ENCODE assay signal across 9 mouse cellular contexts in the genomic region with DNA sequence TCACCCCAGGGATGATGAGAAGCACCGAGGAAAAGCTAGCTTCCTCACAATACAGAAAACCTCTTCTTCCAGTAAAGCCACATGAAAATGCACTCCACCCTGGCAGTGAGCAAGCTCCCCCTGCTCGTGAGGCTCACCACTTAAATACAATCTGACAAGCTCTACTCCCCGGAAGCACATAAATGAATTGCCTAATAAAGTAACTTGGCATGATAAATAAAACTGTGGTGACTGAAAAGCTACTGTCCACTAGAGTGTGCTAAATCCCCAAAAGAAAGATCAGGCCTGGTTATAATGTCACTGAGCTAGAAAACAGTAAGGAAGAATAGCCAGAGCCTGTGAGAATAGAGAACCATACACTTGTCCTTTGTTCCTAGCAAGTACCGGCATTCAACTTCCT. TPM values are rescaled to one million over a fixed set of nuclear protein-coding genes. Genes with fewer than 3 reads are reported as not detected.
DNase-seq lines count a peak whose midpoint lies in the region; ATAC-seq lines count a peak whose summit lies in the region.
"Had no signal": no experiment of that assay in that cellular context is flagged by ENCODE, and none has a peak within 500 bp of the region (broad histone marks: within the 10 kb centered on the region; RNA-seq: fewer than 3 reads in every experiment).

No protein-coding gene starts in this region.

- peaks cover 4% of the 10 kb centered on the region; the same call in 1 of the 2 replicates for H3K4me1 ChIP-seq in heart, embryonic 16.5 days (ENCODE audit: control insufficient read depth, insufficient read depth, low read length)
- H3K4me1 ChIP-seq in heart, embryonic 11.5 days (ENCODE audit: control insufficient read depth, insufficient read depth, low read length) = no peaks in the 10 kb centered on the region
- H3K4me1 ChIP-seq in hindbrain, embryonic 13.5 days (replicated peaks) = peaks cover 5% of the 10 kb centered on the region
- H3K4me1 ChIP-seq: embryonic facial prominence, embryonic 12.5 days had no signal

- H3K9me3 ChIP-seq in heart, embryonic 16.5 days (replicated peaks; ENCODE audit: control insufficient read depth, low read length) = no peaks in the 10 kb centered on the region
- H3K9me3 ChIP-seq in heart, embryonic 11.5 days (replicated peaks; ENCODE audit: control insufficient read depth, low read length) = no peaks in the 10 kb centered on the region
- H3K9me3 ChIP-seq in hindbrain, embryonic 13.5 days = no peaks in the 10 kb centered on the region
- H3K9me3 ChIP-seq: embryonic facial prominence, embryonic 12.5 days had no signal

- H3K9ac ChIP-seq in heart, embryonic 16.5 days (ENCODE audit: low read length) = no peak overlapping the region
- H3K9ac ChIP-seq in heart, embryonic 11.5 days (ENCODE audit: low read depth, low read length) = no peak overlapping the region
- no peak overlapping the region for H3K9ac ChIP-seq in hindbrain, embryonic 13.5 days
- H3K9ac ChIP-seq: embryonic facial prominence, embryonic 12.5 days had no signal

- H3K27ac ChIP-seq in heart, embryonic 16.5 days (ENCODE audit: low read length) = no peak overlapping the region
- no peak overlapping the region for H3K27ac ChIP-seq in heart, embryonic 11.5 days (ENCODE audit: low read depth, low read length)
- H3K27ac ChIP-seq in hindbrain, embryonic 13.5 days = no peak overlapping the region
- H3K27ac ChIP-seq: embryonic facial prominence, embryonic 12.5 days had no signal

- peak; percentile 37; the same call in 1 of the 2 replicates for ATAC-seq in heart, embryonic 16.5 days (replicated peaks; ENCODE audit: extremely low read depth, insufficient read depth, low FRiP score)
- ATAC-seq in heart, embryonic 11.5 days (replicated peaks; ENCODE audit: insufficient number of reproducible peaks, low FRiP score, low TSS enrichment) = no peak
- ATAC-seq in hindbrain, embryonic 13.5 days (ENCODE audit: low FRiP score) = peak; percentile 83

- H3K4me2 ChIP-seq in heart, embryonic 16.5 days (ENCODE audit: low read depth, low read length) = no peak overlapping the region
- no peak overlapping the region for H3K4me2 ChIP-seq in heart, embryonic 11.5 days
- no peak overlapping the region for H3K4me2 ChIP-seq in hindbrain, embryonic 13.5 days
- H3K4me2 ChIP-seq: embryonic facial prominence, embryonic 12.5 days had no signal

- H3K4me3 ChIP-seq in heart, embryonic 16.5 days (ENCODE audit: low read length) = no peak overlapping the region
- no peak overlapping the region for H3K4me3 ChIP-seq in heart, embryonic 11.5 days (ENCODE audit: low read depth, low read length)
- no peak overlapping the region for H3K4me3 ChIP-seq in hindbrain, embryonic 13.5 days
- H3K4me3 ChIP-seq: embryonic facial prominence, embryonic 12.5 days had no signal

- no peaks in the 10 kb centered on the region for H3K36me3 ChIP-seq in heart, embryonic 16.5 days (ENCODE audit: control insufficient read depth, insufficient read depth)
- no peaks in the 10 kb centered on the region for H3K36me3 ChIP-seq in heart, embryonic 11.5 days (ENCODE audit: control insufficient read depth, insufficient read depth, low read length)
- no peaks in the 10 kb centered on the region for H3K36me3 ChIP-seq in hindbrain, embryonic 13.5 days
- H3K36me3 ChIP-seq: embryonic facial prominence, embryonic 12.5 days had no signal

- 30% methylated on average over 4 of the region's 4 CpGs for WGBS in heart, embryonic 16.5 days
- WGBS in heart, embryonic 11.5 days (ENCODE audit: insufficient replicate concordance) = 53% methylated on average over 4 of the region's 4 CpGs
- 32% methylated on average over 4 of the region's 4 CpGs for WGBS in hindbrain, embryonic 13.5 days

- H3K27me3 ChIP-seq in heart, embryonic 16.5 days (ENCODE audit: control insufficient read depth, insufficient read depth, low read length) = no peaks in the 10 kb centered on the region
- H3K27me3 ChIP-seq in heart, embryonic 11.5 days (ENCODE audit: control insufficient read depth, insufficient read depth, low read length) = no peaks in the 10 kb centered on the region
- H3K27me3 ChIP-seq in hindbrain, embryonic 13.5 days = no peaks in the 10 kb centered on the region
- H3K27me3 ChIP-seq: embryonic facial prominence, embryonic 12.5 days had no signal

- peak; percentile 71 for DNase-seq in 416B (ENCODE audit: low read depth)
- DNase-seq in ZHBTc4 (ENCODE audit: low read depth, low spot score) = peak; percentile 54
- DNase-seq in retina, postnatal 7 days (ENCODE audit: low read depth, low spot score) = peak; percentile 46
- DNase-seq in urinary bladder, postnatal 4 days (ENCODE audit: low spot score in 2 of 2) = no peak
- no peak for DNase-seq in heart, postnatal 14 days

- intact Hi-C loops in heart, postnatal 14 days (cut with DNase I) = loop anchor here (1.0 to 10.0 kb wide), 4 partner anchors 221 to 498 kb away; a partner anchor contains a TSS

RNA-seq across cellular contexts. Expression of a gene that starts 44.4 kb away (rescaled TPM):
- 34.2 and 34.9 TPM in 2 replicates for polyA plus RNA-seq in heart, embryonic 16.5 days (2015; fragmentation: Nextera tagmentation; extraction: Ambion mirVana)
- polyA plus RNA-seq in heart, embryonic 11.5 days (2014; fragmentation: Nextera tagmentation; extraction: Ambion mirVana) = 34.3 and 35.5 TPM in 2 replicates
- polyA plus RNA-seq in hindbrain, embryonic 13.5 days (2015; fragmentation: Nextera tagmentation; extraction: Ambion mirVana) = 43.6 and 44.3 TPM in 2 replicates
- 10 to 100 TPM; 11.9 to 13.7 TPM for total RNA-seq in heart, postnatal 14 days (2021)

Comparison
In these comparisons a context has a peak if more than half of its experiments do, and no peak if none do; other contexts are left out.
1. DNase-seq: peak in 416B (single experiment), ZHBTc4 (single experiment) and retina, postnatal 7 days (single experiment); none in urinary bladder, postnatal 4 days (0 of 2) and heart, postnatal 14 days (0 of 2).